Mouse (Mus musculus) adrenal gland (tissue): Measurements from ENCODE around the gene Tnik.

Source experiments
- intact Hi-C: fragments of 180-260 bp; cut with DNase I; formaldehyde crosslinking; loops from one replicate; pipeline ENCODE4 v1.15.1; 2025

Tnik gene

DNA sequence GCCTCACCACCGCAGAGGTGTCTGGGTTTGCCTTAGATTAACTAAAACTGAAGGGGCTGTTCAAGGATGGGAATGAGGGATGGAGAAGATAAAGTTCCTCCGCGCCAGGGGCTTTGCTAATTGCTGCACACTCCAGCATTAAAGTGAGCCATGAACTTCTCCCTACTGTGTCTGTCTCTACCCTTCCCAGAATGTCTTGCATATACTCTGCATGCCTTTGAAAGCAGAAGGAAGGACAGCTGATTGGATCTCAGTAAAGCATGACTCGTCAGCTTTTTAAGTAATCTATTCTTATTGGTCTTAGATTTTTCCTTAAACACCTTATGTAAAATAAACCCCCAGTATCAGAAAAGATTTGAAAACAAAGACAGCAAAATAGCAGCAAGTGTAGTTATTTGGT lies 203.7 kb downstream of the Tnik start:
- intact Hi-C loops: no loop called here

DNA sequence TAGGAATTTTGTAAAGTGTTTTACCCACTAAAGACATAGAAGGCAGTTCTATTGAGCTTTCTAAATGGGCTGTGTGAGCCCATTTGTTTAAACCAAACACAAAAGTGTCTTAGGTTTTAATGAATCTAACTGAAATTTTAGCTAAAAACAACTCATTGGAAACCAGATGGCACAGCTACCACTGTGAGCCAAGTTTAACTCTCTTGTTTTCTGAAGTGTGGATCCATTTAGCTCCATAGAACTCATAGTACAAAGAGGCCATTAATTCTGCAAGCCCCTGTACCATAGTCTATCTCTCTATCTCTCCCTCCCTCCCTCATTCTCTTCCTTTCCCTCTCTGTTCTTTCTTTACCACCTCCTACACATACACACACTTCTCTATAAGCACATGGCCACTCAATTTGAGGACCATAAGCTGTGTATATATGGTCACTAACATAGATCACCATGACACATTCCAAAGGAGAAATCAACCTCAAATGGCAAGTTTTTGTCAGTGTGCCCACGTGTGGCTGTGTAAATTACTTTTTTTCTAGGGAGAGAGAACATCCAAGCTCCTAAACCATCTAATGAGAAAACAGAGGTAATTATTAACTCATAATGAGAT lies 204.2 kb downstream of the Tnik start:
- intact Hi-C loops: no loop called here

DNA sequence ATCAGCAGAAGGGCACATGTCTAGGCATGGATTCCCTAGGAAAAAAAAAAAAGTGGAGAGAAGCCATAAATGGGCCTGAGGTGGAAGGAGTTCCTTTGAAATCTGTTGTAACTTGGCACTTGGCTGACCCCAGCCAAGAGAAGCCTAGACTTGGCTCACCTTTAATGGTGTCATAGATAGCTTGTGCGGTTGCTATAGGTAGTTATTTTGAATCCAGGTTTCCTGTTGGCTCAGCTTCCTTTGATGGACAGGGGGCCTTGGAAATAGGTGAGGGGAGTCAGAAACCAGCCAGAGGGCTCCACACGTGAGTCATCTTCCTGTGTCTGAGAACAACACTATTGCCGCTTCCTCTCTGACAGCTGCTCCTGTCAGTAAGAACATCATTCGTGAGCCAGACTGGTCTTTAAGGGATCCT lies 204.9 kb downstream of the Tnik start:
- intact Hi-C loops: no loop called here

DNA sequence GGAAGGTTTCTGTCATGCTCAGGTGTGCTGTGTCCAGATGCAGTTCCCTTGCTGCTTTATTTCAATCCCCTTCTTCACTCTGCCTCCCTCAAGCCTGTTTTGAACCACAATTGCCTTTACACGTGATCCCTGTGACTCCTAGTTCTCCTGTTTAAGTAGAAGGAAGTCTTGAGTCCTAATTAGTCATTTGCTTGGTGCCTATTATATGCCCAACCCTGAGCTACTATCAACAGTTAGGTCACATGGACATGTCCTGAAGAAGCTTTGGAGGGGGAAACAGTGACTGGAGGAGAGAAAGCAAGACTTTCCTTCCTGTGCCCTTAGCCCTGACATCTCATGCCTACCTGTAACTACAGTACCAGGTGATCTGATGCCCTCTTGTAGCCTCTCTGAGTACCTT lies 210.4 kb downstream of the Tnik start:
- intact Hi-C loops: no loop called here

DNA sequence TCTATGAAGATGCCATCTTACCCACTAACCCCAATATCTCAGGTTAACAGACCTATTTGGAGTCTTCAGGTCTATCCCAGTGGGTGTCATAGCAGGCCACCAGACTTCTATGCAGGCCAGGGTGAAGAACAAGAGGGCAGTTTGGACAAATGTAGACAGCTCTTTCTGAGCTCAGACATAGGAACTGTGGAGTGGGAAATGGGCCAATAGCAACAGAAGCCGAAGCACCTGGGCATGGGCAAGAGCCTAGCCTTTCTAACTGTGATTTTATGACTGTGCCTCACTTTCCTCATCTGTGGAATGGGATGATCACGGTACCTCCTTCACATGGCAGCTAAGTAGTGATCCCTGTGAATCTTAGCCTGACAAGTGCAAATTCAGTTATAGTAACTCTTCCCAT lies 214.4 kb downstream of the Tnik start:
- intact Hi-C loops: no loop called here

DNA sequence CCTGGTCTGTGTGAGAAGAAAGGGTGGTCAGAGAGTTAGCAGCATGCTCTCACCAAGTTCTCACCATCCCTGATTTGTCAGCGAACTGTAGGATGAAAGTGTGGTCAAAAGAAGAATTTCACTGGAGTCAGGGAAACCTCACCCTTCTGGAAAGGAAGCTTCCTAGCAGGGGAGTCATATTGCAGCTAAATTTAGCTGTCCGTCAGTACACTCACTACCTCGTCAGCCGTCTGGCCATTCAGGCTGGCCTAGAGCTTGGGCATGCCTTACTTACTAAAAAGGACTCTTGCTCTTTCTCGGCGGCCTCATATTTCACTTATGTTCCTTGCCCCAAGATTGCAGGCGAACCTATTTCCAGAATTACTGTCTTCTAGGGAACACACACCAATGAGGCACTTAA lies 222.7 kb downstream of the Tnik start:
- intact Hi-C loops: no loop called here

DNA sequence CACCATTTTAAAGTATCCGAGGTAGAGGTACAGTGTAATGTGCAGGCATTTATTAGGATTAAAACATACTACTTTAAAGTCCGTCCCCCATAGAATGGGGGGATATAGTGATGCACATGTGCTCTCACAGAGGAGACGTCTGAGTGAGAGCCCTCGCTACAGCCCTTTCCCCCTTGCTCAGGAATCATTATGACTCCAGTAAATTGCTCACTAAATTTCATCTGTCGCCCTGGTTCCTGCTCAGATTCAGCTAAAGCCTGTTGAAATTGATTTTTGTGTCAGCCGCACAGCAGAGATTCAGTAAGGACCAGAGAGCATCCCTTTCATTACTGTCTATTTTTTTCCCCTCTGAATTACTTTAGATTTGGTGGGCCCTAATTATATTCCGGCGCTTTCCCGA lies 224.4 kb downstream of the Tnik start:
- intact Hi-C loops: no loop called here

DNA sequence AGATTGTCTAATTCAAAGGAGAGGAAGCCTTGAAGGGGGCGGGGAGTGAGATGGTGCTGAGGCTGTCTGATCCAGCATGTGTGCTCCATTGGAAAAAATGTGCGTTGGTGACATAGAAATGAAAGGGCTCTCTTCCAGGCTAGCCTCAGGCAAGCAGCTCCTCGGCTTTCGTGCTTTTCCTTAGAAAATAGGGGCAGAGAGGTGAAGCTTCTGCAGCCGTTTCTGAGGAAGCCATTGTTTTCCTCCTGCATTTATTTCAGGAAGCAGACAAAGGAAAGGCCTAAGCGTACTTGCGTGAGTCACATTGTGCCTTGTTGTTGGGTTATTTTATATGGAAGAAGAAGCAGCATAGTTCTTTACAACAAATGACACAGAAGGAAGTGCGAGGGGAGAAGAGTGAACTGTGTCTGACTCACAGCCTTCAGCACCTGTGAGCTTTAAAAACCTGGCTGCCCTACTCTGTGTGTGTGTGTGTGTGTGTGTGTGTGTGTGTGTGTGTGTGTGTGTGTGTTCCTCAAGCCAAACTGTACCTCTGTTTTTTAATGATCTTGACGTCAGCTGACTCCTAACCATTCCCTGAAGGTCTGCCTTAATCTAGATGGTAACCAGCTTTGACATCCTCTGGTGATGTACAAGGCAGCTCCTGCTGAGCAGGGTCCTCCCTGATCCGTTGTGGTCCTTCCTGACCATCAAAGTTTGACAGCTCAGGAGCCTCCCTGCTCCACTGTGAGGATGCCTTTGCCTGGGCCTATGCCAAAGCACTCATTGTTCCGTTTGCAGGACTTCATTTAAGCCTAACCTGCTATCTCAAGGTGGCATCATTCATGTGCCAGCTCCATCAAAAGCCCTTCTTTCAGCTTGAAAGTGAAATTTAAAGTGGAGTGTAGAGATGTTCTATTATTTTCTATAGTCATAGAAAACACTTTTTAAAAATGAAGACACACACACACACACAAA lies 228.3 kb downstream of the Tnik start:
- intact Hi-C loops: no loop called here

DNA sequence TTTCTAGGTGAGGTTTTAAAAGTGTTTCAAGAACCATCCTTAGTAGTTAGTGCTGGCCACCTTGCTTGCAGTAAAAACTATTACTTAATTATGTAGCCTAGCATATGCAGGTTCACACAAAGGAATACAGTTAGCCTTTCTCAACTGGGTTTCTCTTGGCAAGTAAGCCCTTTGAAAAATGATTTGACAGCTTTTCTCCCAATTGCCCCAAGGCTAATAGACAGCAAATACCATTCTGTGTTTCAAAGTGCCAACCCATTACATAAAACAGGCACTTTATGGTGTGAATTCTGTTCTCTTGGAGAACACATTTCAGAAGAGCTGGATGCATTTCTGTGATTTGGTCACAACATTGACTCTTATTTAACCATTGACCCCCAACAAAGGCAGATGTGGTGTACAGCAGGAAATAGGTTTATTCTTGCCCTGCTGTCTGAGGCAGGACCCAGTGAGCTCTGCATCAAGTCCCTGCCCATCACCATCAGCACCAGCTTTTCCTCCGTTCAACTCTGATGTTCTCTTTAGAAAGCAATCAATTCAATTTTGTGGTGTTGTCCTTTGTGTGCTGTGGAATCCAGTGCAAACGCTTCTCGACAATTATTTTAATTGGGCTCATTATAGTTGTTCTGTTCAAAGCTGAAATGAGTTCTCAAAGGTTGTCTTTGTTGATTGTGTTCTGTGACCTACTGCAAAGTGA lies 233.9 kb downstream of the Tnik start:
- intact Hi-C loops: no loop called here

DNA sequence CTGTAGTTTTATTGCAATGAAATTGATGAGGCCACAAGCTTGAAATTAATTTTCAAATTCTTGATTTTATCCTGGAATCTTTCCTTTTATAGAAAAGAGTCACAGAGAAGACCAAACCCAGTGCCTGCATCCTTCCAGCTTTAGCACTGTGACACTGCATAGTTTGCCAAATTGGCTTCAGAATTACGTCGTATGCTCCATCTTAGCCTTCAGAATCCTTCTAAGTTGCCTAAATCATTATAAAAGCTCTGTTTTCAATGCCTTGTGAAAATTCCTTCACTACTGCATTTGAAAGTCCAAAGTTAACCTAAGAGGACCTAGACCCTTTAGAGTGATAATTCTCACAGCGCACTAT lies 234.5 kb downstream of the Tnik start:
- intact Hi-C loops: no loop called here

DNA sequence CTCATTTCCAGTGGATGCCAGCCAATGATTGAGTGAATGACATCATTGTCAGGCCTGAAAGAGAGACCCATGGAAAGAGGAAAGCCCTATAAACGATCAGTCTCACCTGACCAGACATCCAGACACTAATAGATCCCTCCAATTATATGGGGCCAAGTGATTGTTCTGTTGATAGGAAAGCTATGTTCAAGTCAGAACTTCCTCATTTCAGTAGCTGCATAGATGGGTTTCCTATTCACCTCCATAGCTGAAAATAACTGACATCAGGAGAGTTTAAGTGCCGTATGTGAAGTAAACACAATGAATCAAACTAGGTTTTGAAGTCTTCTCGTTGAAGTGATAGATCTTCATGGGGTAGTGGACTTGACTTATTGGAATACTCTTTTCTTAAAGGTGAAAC lies 239.7 kb downstream of the Tnik start:
- intact Hi-C loops: no loop called here

DNA sequence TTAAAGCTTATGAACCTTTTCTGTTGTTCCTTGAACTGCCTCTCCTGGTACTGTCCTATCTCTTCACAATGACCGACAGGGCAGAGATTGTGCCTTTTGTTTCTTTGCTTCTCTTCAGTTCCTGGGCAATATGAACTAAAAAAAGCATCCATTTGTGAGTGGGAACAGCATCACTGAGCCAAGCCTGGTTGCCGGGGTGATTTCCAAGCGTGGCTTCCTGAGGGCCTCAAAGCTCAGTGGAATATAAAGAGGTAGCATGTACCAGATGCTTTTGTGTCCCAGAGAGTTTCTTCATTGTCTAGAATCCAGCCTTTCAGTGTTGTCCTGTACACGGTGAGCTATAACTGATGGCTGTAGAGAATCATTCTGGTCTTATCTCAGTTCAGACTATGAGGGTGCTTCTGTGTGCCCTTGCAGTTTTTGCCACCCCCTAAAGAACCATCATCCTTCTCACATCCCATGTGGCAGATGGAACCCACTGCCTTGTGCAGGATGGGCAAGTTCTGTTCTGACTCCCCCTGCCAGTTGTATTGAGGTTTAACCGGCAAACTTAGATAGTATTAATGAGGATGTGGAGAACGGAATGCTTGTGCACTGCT lies 246.4 kb downstream of the Tnik start:
- intact Hi-C loops: no loop called here

DNA sequence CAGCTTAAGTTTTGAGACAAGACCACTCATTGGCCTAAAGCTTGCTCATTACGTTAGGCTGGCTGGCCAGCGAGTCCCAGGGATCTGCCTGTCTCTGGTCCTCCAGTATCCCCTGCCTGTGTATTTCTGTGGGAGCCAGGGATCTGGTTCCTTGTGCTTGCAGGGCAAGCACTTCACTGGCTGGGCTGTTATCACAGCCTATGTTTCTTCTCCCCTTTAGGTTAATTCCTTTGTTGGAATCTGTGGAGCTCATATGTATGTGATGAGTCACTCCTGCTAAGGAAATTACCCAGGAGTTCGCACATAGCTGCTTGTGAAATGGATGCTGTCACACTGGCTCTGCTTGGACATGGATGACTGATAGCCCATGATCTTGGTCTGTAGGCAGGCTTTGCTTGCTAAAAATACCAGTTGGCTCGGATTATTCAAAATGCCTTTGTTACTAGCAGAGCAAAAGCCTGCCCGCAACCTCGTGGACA lies 260.0 kb downstream of the Tnik start:
- intact Hi-C loops: no loop called here

DNA sequence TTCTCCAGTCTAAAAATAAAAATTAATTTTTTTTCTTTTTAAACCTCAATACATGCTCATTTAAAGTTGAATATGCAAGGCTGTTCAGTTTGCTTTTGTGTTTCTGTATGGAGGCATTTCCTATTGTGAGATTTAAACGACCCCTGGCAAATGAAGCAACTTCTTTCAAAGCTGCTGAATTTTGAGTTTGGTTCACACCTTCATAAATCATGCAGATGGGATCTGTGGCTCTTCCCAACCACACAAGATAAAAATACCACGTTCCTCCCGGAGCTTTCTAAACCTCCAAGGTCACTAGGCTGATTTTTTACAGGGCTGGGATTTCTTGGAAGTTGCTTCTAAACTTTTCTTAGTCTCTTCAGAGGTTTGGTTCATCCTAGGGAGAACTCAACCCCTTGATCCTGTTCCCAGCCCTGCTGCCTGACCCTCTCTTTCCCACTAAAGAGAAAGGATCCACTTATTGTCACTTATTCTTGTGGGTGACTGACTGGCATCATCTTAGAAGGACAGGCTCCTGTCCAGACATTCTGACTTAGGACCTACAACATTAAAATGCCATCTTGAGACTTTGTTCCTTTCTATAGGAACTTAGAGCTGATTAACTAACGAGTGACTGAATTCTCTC lies 260.6 kb downstream of the Tnik start:
- intact Hi-C loops: no loop called here

DNA sequence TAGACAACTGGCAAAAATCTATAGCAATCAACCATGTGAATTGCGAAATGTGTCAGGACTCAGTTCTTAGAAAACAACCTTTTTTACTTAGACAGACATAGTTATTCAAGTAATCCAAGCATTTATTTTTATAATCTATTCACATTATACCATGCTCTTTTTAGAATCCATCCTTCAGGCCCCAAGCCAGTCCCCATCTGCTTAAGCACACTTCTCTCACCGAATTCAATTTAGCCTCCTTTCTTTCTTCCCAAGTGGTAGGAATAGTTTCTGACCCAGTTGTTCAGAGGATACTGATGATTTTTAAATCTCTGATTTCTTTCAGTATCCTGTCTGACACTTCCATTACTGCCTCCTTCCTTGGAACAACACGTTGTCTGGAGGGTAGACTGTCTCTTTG lies 261.5 kb downstream of the Tnik start:
- intact Hi-C loops: no loop called here

DNA sequence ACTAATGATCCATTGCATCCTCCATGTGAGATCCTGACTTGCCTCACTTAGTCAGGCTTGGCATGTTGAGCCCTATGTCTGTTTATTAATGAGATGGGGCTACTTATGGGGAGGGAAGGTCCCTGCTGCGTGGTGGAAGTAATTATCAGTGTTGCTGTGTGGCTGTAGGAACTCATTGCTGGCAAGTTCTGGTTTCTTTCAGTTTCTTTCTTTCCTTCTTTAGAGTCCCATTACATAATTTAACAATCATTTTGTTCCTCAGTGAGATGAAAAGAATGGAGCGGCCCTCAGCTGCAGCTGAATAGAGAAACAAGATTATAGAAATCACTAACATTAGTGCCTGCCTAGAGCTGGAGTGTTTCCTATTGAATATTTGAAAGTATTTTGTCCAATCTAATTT lies 263.7 kb downstream of the Tnik start:
- intact Hi-C loops: no loop called here

DNA sequence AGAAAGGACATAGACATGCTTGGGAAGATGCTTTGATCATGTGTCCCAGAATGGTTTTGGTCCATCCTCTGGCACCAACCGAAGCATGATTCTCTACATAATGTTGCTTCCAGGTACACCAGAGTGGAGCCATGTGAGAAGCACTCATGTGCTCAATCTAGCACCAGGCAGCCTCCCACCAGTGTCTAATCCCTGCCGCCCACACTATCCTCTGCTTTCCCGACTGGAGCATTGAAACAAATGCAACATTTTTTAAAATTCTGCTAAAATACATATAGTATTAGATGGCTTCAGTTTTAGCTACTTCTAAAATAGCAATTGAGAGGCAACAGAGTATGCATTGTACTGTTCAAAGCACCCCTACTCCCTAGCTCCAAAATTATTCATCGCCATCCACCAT lies 264.2 kb downstream of the Tnik start:
- intact Hi-C loops: no loop called here

DNA sequence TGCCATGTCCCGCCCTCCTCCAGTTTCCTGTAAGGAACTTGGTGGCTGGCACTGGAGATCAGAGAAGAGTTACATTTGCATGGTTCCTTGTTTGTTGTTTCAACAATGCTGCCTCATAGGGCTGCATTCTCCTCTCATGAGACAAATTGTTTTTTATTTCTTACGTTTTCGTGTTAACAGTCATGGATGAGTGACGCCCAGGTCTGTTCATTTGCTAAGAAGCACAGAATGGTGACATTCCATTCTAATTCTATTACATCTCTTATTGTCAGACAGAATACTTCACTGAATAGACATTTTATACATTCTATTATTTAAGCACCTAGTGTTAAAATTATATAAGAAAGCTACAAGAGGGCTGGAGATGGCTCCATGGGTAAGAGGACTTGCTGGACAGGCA lies 266.5 kb downstream of the Tnik start:
- intact Hi-C loops: no loop called here

DNA sequence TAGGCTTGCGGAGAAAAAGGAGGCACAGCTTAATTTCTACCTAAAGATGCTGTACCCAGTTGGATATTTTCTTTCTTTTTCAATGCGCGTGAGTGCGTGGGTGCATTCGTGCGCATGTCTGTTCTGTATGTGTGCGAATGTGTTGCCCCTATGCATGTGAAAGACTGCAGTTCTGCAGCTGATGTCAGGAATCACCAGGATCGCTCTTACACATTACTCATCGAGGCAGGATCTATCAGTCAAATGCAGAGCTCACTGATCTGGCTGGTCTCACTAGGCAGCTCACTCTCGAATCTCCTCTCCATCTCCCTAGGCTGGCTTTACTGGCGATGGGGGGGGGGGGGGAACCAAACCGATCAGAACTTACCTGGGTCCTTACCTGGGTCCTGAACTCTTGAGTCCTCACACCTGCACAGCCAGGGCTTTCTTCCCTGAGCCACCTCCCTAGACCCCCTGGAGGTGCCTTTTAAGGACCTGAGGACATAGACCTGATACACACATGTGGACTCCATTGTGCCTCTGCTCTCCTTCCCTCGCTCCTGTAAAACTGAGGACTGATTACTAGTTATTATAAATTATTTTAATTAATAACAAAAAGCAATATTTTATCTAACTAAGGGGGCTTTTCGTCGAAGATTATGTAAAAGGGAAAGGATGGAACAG lies 268.4 kb downstream of the Tnik start:
- intact Hi-C loops: no loop called here

DNA sequence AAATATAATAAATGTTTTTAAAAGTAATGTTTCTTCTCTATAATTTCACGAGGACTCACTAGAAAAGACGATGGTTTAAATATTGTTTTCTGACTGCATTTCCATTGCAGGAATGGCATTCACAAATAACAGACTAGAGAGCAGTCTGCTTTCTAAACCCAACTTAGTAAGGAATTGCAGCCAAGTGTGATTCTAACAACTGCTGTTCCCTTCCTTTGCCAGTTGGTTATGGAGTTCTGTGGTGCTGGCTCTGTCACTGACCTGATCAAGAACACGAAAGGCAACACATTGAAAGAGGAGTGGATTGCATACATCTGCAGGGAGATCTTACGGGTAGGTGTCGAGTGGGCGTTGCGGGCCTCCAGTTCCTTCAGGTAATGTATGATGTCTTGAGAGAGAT lies 269.7 kb downstream of the Tnik start:
- intact Hi-C loops: no loop called here

DNA sequence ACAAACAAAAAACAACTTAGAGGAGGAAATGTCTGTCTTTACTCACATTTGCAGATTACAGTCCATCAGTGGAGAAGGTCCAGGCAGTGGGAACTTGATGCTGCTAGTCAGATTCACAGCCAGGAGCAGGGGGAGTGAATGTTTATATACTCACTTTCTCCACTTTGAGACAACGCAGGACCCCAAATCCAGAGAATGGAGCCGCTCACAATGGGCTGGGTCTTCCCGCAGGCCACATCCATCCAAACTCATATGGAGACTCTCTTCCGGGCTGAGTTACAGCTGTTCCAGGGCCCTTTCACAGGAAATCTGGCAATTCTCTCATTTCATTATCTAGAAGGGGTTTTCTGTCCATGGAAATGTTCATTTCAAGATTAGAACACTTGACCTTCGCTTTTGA lies 277.1 kb downstream of the Tnik start:
- intact Hi-C loops: loop anchor here (10.0 kb wide), 1 partner anchor 275 kb away; the partner anchor contains the start of gene Tnik
